Mouse (Mus musculus) heart, postnatal 0 days (tissue): ENCODE results near the gene Tnfrsf1b. TPM values are rescaled to one million over a fixed set of nuclear protein-coding genes. Genes with fewer than 3 reads are reported as not detected.

Source experiments
- ATAC-seq: fragments of 200-750 bp; cut with Nextera tagmentation; 2 replicates; pipeline ENCODE4 v1.8.0; 2017; ENCODE audit warnings: low read depth, moderate number of reproducible peaks, moderate library complexity; ENCODE audit not compliant: insufficient read depth
- DNase-seq: peaks from one replicate; pipeline ENCODE4 v3.0.0-alpha.2; 2016; ENCODE audit warnings: low spot score
- H3K27ac ChIP-seq: fragments of 300-500 bp; sonication (generic); 2 replicates; pipeline ENCODE4 v1.5.1; 2014; ENCODE audit warnings: low read depth, mild to moderate bottlenecking
- H3K27me3 ChIP-seq: fragments of 300-500 bp; sonication (generic); 2 replicates; pipeline ENCODE4 v1.6.1; 2014; ENCODE audit warnings: low read length, mixed read lengths; ENCODE audit not compliant: control insufficient read depth, insufficient read depth
- H3K36me3 ChIP-seq: fragments of 300-500 bp; sonication (generic); replicated peaks from 2 replicates; pipeline ENCODE4 v1.6.1; 2014; ENCODE audit warnings: low read length, mixed read lengths; ENCODE audit not compliant: control insufficient read depth, insufficient read depth
- H3K4me1 ChIP-seq: fragments of 300-500 bp; sonication (generic); 2 replicates; pipeline ENCODE4 v1.6.1; 2014; ENCODE audit warnings: antibody characterized with exemption; ENCODE audit not compliant: control insufficient read depth, insufficient read depth
- H3K4me2 ChIP-seq: fragments of 300-500 bp; sonication (generic); 2 replicates; pipeline ENCODE4 v1.6.1; 2014; ENCODE audit warnings: low read depth, mild to moderate bottlenecking, low read length, moderate library complexity
- H3K4me3 ChIP-seq: fragments of 300-500 bp; sonication (generic); 2 replicates; pipeline ENCODE4 v1.5.1; 2014; ENCODE audit warnings: low read depth, low read length
- H3K9ac ChIP-seq: fragments of 300-500 bp; sonication (generic); replicated peaks from 2 replicates; pipeline ENCODE4 v1.6.1; 2014; ENCODE audit warnings: low read depth, low read length, mixed read lengths
- H3K9me3 ChIP-seq: fragments of 300-500 bp; sonication (generic); replicated peaks from 2 replicates; pipeline ENCODE4 v1.6.1; 2016; ENCODE audit warnings: low read length; ENCODE audit not compliant: control insufficient read depth
- CTCF ChIP-seq: IDR thresholded peaks from 2 replicates; pipeline ENCODE4 v1.5.1; 2016; ENCODE audit warnings: antibody characterized with exemption, control low read depth, low read depth
- EP300 ChIP-seq: IDR thresholded peaks from 2 replicates; pipeline ENCODE4 v1.6.1; 2016; ENCODE audit warnings: antibody characterized with exemption, low read depth
- WGBS: fragments of 180-500 bp; shearing (Covaris S2); extraction: QIAGEN DNeasy Blood & Tissue Kit; methylation state at CpG from one replicate; pipeline ENCODE4 v1.1.7; 2014; 5-methylcytosine and 5-hydroxymethylcytosine counted together
- polyA plus RNA-seq: library from polyadenylated mRNA; unstranded; fragments of >200 nt; fragmentation: Nextera tagmentation; extraction: Ambion mirVana; gene quantifications from 2 replicates; pipeline ENCODE4 v1.2.1, GENCODE M21; 2015
- total RNA-seq: library from RNA; depleted of rRNA; stranded (reverse); fragments of >200 nt; gene quantifications from 2 replicates; pipeline ENCODE4 v1.2.3, GENCODE M21; 2014; ENCODE audit warnings: low replicate concordance

The Tnfrsf1b gene
- total and polyA plus RNA-seq, 2 experiments from 2014 or later, result 2.0 to 11.1 TPM

GRCm38 (mm10) chr4:145201424-145201823 is 45.2 kb downstream of the Tnfrsf1b start:
- no peak overlapping the region for H3K27ac ChIP-seq
- 60% methylated on average over 3 of the region's 3 CpGs for WGBS

GRCm38 (mm10) chr4:145199982-145200699 is 46.5 kb downstream of the Tnfrsf1b start:
- no peak overlapping the region for H3K9ac ChIP-seq
- DNase-seq (peak; percentile 47), ATAC-seq (peak; percentile 55)
- WGBS, result 17% methylated on average over 11 of the region's 11 CpGs
- H3K4me3 ChIP-seq, result no peak overlapping the region
- peak overlapping the region; percentile 18; the same call in 1 of the 2 replicates for H3K27ac ChIP-seq
- no peaks in the 10 kb centered on the region for H3K36me3 ChIP-seq
- no peaks in the 10 kb centered on the region for H3K27me3 ChIP-seq
- no peaks in the 10 kb centered on the region for H3K4me1 ChIP-seq
- TF ChIP-seq EP300 (no peak), CTCF (no peak)
- H3K9me3 ChIP-seq, result no peaks in the 10 kb centered on the region
- no peak overlapping the region for H3K4me2 ChIP-seq

More at GRCm38 (mm10) chr4:145201424-145201823, 45.2 kb downstream of the Tnfrsf1b start:
- no peak overlapping the region for H3K4me3 ChIP-seq
- no peak overlapping the region for H3K4me2 ChIP-seq
- H3K9me3 ChIP-seq, result no peaks in the 10 kb centered on the region
- no peak overlapping the region for H3K9ac ChIP-seq
- DNase-seq, result no peak
- no peaks in the 10 kb centered on the region for H3K36me3 ChIP-seq
- H3K4me1 ChIP-seq, result no peaks in the 10 kb centered on the region
- no peaks in the 10 kb centered on the region for H3K27me3 ChIP-seq
- ATAC-seq, result no peak
- no peak for TF ChIP-seq EP300
- TF ChIP-seq CTCF, result no peak

- no peaks in the 10 kb centered on the region for H3K36me3 ChIP-seq
- TF ChIP-seq EP300, result no peak
- TF ChIP-seq CTCF, result no peak; the same call in 1 of the 2 replicates
- 83% methylated on average over 4 of the region's 4 CpGs for WGBS
- no peaks in the 10 kb centered on the region for H3K9me3 ChIP-seq
- H3K27me3 ChIP-seq, result no peaks in the 10 kb centered on the region
- peaks cover 18% of the 10 kb centered on the region for H3K4me1 ChIP-seq
- DNase-seq (no peak), ATAC-seq (no peak)
- H3K27ac ChIP-seq, result no peak overlapping the region
- no peak overlapping the region for H3K9ac ChIP-seq
- no peak overlapping the region for H3K4me3 ChIP-seq
- H3K4me2 ChIP-seq, result no peak overlapping the region
These were observed 50.1 kb downstream of the Tnfrsf1b start for GRCm38 (mm10) chr4:145196586-145196985.

GRCm38 (mm10) chr4:145195172-145195571 is 51.5 kb downstream of the Tnfrsf1b start:
- Histone ChIP-seq H3K4me2 (no peak overlapping the region), H3K27ac (no peak overlapping the region), H3K36me3 (peaks cover 4% of the 10 kb centered on the region), H3K9ac (no peak overlapping the region), H3K9me3 (no peaks in the 10 kb centered on the region), H3K4me3 (peak overlapping the region; percentile 92), H3K4me1 (peaks cover 18% of the 10 kb centered on the region), H3K27me3 (no peaks in the 10 kb centered on the region)
- 21% methylated on average over 5 of the region's 5 CpGs for WGBS
- no peak for DNase-seq
- ATAC-seq, result no peak
- TF ChIP-seq CTCF (no peak), EP300 (no peak)

GRCm38 (mm10) chr4:145194559-145195162 is 52.0 kb downstream of the Tnfrsf1b start, which contains the start of gene Vps13d:
TSS of gene Vps13d (minus strand) at chr4:145195005.
- Histone ChIP-seq H3K27me3 (no peaks in the 10 kb centered on the region), H3K36me3 (peaks cover 9% of the 10 kb centered on the region), H3K27ac (peak within 1 kb of the TSS; percentile 93), H3K4me3 (peak within 1 kb of the TSS; percentile 92), H3K9me3 (no peaks in the 10 kb centered on the region), H3K4me1 (peaks cover 18% of the 10 kb centered on the region), H3K9ac (peak within 1 kb of the TSS; percentile 89), H3K4me2 (peak within 1 kb of the TSS; percentile 86)
- under 1% methylated on average over 45 of the region's 53 CpGs for WGBS
- TF ChIP-seq CTCF (peak; percentile 98), EP300 (no peak)
- peak; percentile 86 for ATAC-seq
- DNase-seq, result peak; percentile 88
